Mouse (Mus musculus) heart, postnatal 0 days (tissue): Measurements from ENCODE around the gene Lancl1.

Experiments
- CTCF ChIP-seq: IDR thresholded peaks from 2 replicates; pipeline ENCODE4 v1.5.1; 2016; ENCODE audit warnings: antibody characterized with exemption, control low read depth, low read depth
- EP300 ChIP-seq: IDR thresholded peaks from 2 replicates; pipeline ENCODE4 v1.6.1; 2016; ENCODE audit warnings: antibody characterized with exemption, low read depth

GRCm38 (mm10) chr1:66985906-66986305 is 52.8 kb downstream of the Lancl1 start:
- no peak for TF ChIP-seq EP300
- no peak for TF ChIP-seq CTCF
